Mouse (Mus musculus) MEL (cell line): ENCODE data around the gene Dennd1a. TPM values are rescaled to one million over a fixed set of nuclear protein-coding genes. Genes with fewer than 3 reads are reported as not detected.

Source experiments
- DNase-seq: peaks from one replicate; pipeline ENCODE4 v3.0.0; 2011; ENCODE audit warnings: low read depth, low spot score
- H3K27ac ChIP-seq: 2 replicates; pipeline ENCODE4 v1.5.1; 2012; ENCODE audit warnings: low read depth, mild to moderate bottlenecking, control low read depth, low read length, moderate library complexity; ENCODE audit not compliant: control insufficient read depth
- H3K27me3 ChIP-seq, 2 experiments: fragments of 150-350 bp in 1 of 2; sonication (generic) in 1 of 2; 2 replicates each; pipeline ENCODE4 v1.6.1; 2012; ENCODE audit warnings: low read length in 2 of 2, mild to moderate bottlenecking in 2 of 2, improper control_type of control experiment in 1 of 2, moderate library complexity in 1 of 2; ENCODE audit not compliant: insufficient read depth in 2 of 2, control insufficient read depth in 1 of 2
- H3K36me3 ChIP-seq, 2 experiments: 2 replicates each; pipeline ENCODE4 v1.6.1; 2012 to 2014; ENCODE audit warnings: low read length in 2 of 2, improper control_type of control experiment in 1 of 2, inconsistent platforms in 1 of 2, mild to moderate bottlenecking in 1 of 2; ENCODE audit not compliant: insufficient read depth in 2 of 2, control insufficient read depth in 1 of 2
- H3K4me1 ChIP-seq, 2 experiments: fragments of 150-350 bp in 1 of 2; sonication (generic) in 1 of 2; 2 replicates each; pipeline ENCODE4 v1.6.1; 2012; ENCODE audit warnings: low read length in 2 of 2, improper control_type of control experiment in 1 of 2, mild to moderate bottlenecking in 1 of 2; ENCODE audit not compliant: insufficient read depth in 2 of 2, control insufficient read depth in 1 of 2
- H3K4me3 ChIP-seq, 2 experiments: fragments of 150-350 bp in 1 of 2; sonication (generic) in 1 of 2; 2 replicates each; pipeline ENCODE4 v1.5.1; 2012; ENCODE audit warnings: low read depth in 2 of 2, low read length in 2 of 2, mild to moderate bottlenecking in 2 of 2, moderate library complexity in 2 of 2, control low read depth in 1 of 2, improper control_type of control experiment in 1 of 2; ENCODE audit not compliant: control insufficient read depth in 1 of 2, insufficient read depth in 1 of 2
- H3K79me2 ChIP-seq: 2 replicates; pipeline ENCODE4 v1.6.1; 2012; ENCODE audit warnings: mild to moderate bottlenecking, low read length, moderate library complexity; ENCODE audit not compliant: control insufficient read depth, poor library complexity, insufficient read depth
- H3K9ac ChIP-seq: 2 replicates; pipeline ENCODE4 v1.6.1; 2012; ENCODE audit warnings: low read depth, mild to moderate bottlenecking, control low read depth, low read length, moderate library complexity; ENCODE audit not compliant: control insufficient read depth, poor library complexity, severe bottlenecking
- H3K9me3 ChIP-seq: fragments of 150-350 bp; sonication (generic); replicated peaks from 2 replicates; pipeline ENCODE4 v1.6.1; 2012; ENCODE audit warnings: mild to moderate bottlenecking, low read length, improper control_type of control experiment, moderate library complexity; ENCODE audit not compliant: insufficient read depth
- CHD1 ChIP-seq: IDR thresholded peaks from 2 replicates; pipeline ENCODE4 v1.6.1; 2012; ENCODE audit warnings: low read depth, mild to moderate bottlenecking, inconsistent platforms, low read length, improper control_type of control experiment
- CHD2 ChIP-seq: IDR thresholded peaks from 2 replicates; pipeline ENCODE4 v1.6.1; 2011; ENCODE audit warnings: low read length, improper control_type of control experiment
- CTCF ChIP-seq, 3 experiments: IDR thresholded peaks in 2 of 3; conservative IDR thresholded peaks in 1 of 3; 2 replicates each; pipeline ENCODE4 v1.5.1; 2011 to 2012; ENCODE audit warnings: low read length in 3 of 3, low read depth in 2 of 3, mild to moderate bottlenecking in 2 of 3, improper control_type of control experiment in 1 of 3, inconsistent platforms in 1 of 3, mixed read lengths in 1 of 3, moderate library complexity in 1 of 3; ENCODE audit not compliant: control insufficient read depth in 1 of 3, insufficient read depth in 1 of 3, poor library complexity in 1 of 3, severe bottlenecking in 1 of 3
- E2F4 ChIP-seq: IDR thresholded peaks from 2 replicates; pipeline ENCODE4 v1.6.1; 2011; ENCODE audit warnings: low read depth, low read length, improper control_type of control experiment, borderline replicate concordance
- GABPA ChIP-seq: IDR thresholded peaks from 2 replicates; pipeline ENCODE4 v1.6.1; 2012; ENCODE audit warnings: low read depth, mild to moderate bottlenecking, inconsistent platforms, low read length, improper control_type of control experiment, moderate library complexity
- JUND ChIP-seq: IDR thresholded peaks from 2 replicates; pipeline ENCODE4 v1.6.1; 2011; ENCODE audit warnings: low read depth, mild to moderate bottlenecking, improper control_type of control experiment, low read length
- KAT2A ChIP-seq: conservative IDR thresholded peaks from 2 replicates; pipeline ENCODE4 v1.6.1; 2012; ENCODE audit warnings: low read depth, low read length, improper control_type of control experiment, inconsistent platforms
- MAX ChIP-seq: IDR thresholded peaks from 2 replicates; pipeline ENCODE4 v1.6.1; 2011; ENCODE audit warnings: low read length, improper control_type of control experiment
- MEF2A ChIP-seq: IDR thresholded peaks from 2 replicates; pipeline ENCODE4 v1.6.1; 2014; ENCODE audit warnings: low read depth, mild to moderate bottlenecking, inconsistent platforms, low read length, improper control_type of control experiment; ENCODE audit not compliant: poor library complexity, insufficient replicate concordance, severe bottlenecking; ENCODE audit errors: extremely low read depth
- MYB ChIP-seq: IDR thresholded peaks from 2 replicates; pipeline ENCODE4 v1.6.1; 2011; ENCODE audit warnings: mild to moderate bottlenecking, low read depth, low read length, improper control_type of control experiment
- NELFE ChIP-seq: IDR thresholded peaks from 2 replicates; pipeline ENCODE4 v1.6.1; 2011; ENCODE audit warnings: low read depth, low read length, improper control_type of control experiment
- POLR2AphosphoS2 ChIP-seq: IDR thresholded peaks from 2 replicates; pipeline ENCODE4 v1.6.1; 2011; ENCODE audit warnings: low read length, improper control_type of control experiment
- POLR2AphosphoS5 ChIP-seq: IDR thresholded peaks from 2 replicates; pipeline ENCODE4 v1.6.1; 2012; ENCODE audit warnings: low read depth, borderline replicate concordance, mild to moderate bottlenecking, inconsistent platforms, low read length, moderate library complexity, mixed read lengths
- RAD21 ChIP-seq: IDR thresholded peaks from 2 replicates; pipeline ENCODE4 v1.6.1; 2011; ENCODE audit warnings: mild to moderate bottlenecking, low read depth, low read length, improper control_type of control experiment
- RCOR1 ChIP-seq: IDR thresholded peaks from 2 replicates; pipeline ENCODE4 v1.6.1; 2012; ENCODE audit warnings: low read depth, mild to moderate bottlenecking, inconsistent platforms, low read length, improper control_type of control experiment
- SIN3A ChIP-seq: IDR thresholded peaks from 2 replicates; pipeline ENCODE4 v1.6.1; 2012; ENCODE audit warnings: low read length, improper control_type of control experiment, inconsistent platforms
- USF2 ChIP-seq, 2 experiments: IDR thresholded peaks; 2 replicates each; pipeline ENCODE4 v1.6.1; 2011 to 2012; ENCODE audit warnings: improper control_type of control experiment in 2 of 2, low read length in 2 of 2, borderline replicate concordance in 1 of 2, inconsistent platforms in 1 of 2, low read depth in 1 of 2, mild to moderate bottlenecking in 1 of 2; ENCODE audit not compliant: insufficient read depth in 1 of 2
- ZKSCAN1 ChIP-seq: IDR thresholded peaks from 2 replicates; pipeline ENCODE4 v1.6.1; 2012; ENCODE audit warnings: low read depth, mild to moderate bottlenecking, inconsistent platforms, low read length, improper control_type of control experiment, moderate library complexity
- ZNF384 ChIP-seq: IDR thresholded peaks from 2 replicates; pipeline ENCODE4 v1.6.1; 2012; ENCODE audit warnings: low read depth, mild to moderate bottlenecking, inconsistent platforms, low read length, improper control_type of control experiment
- polyA plus RNA-seq, 2 experiments: library from polyadenylated mRNA; stranded (reverse) in 1 of 2; unstranded in 1 of 2; fragments of >175 nt in 1 of 2; fragments of >200 nt in 1 of 2; gene quantifications; 2 replicates each; pipeline versions ENCODE4 v1.2.1 to v1.2.4; 2012; ENCODE audit warnings: low replicate concordance in 2 of 2, low read depth in 1 of 2; ENCODE audit not compliant: insufficient read length in 2 of 2, insufficient read depth in 1 of 2, missing spikeins in 1 of 2
- total RNA-seq: library from RNA; depleted of rRNA; stranded (reverse); fragments of 300-350 nt; gene quantifications from 2 replicates; pipeline ENCODE4 v1.2.3, GENCODE M21; 2012

The Dennd1a gene
- total and polyA plus RNA-seq, 3 experiments = 5.0 to 21.8 TPM; not detected in 1

DNA sequence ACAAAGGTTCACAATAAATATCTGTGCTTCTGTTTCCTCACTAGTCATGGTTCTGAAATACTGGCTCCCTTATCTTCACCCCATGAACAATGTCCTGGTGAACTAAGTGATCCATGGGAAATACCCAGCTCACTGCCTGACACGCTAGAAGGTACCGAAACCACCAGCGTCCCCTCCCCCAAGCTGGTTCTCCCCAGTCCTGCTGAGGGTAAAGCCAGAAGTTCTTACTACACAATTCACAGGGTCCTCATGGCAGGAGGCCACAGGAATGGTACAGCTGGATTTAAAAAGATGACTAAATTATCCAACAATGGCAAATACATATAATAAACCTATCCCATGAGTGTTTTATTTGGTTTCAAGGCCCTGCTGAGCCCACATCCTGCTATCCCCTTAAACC, 378.9 kb downstream of the Dennd1a start:
- Histone ChIP-seq H3K9ac (no peak overlapping the region), H3K27me3 (no peaks in the 10 kb centered on the region), H3K79me2 (no peaks in the 10 kb centered on the region), H3K27ac (no peak overlapping the region)
- no peak for TF ChIP-seq USF2 (IDR thresholded peaks at IDR 0.05; ENCODE audit: borderline replicate concordance in 1 of 2, insufficient read depth in 1 of 2, low read depth in 1 of 2, low read length in 2 of 2)
- TF ChIP-seq E2F4 = no peak
- TF ChIP-seq MAX = no peak
- TF ChIP-seq NELFE = no peak
- TF ChIP-seq CHD1 = no peak
- TF ChIP-seq CHD2 = no peak
- TF ChIP-seq POLR2AphosphoS5 = no peak
- TF ChIP-seq ZKSCAN1 = no peak
- TF ChIP-seq ZNF384 = no peak
- TF ChIP-seq MYB = no peak
- no peak for TF ChIP-seq CTCF (IDR thresholded peaks at IDR 0.05 in 2 of 3, conservative IDR thresholded peaks at IDR 0.05 in 1 of 3; ENCODE audit: control insufficient read depth in 1 of 3, insufficient read depth in 1 of 3, low read depth in 2 of 3, low read length in 3 of 3, poor library complexity in 1 of 3, severe bottlenecking in 1 of 3)
- TF ChIP-seq GABPA = no peak
- no peak for TF ChIP-seq SIN3A
- TF ChIP-seq JUND = no peak
- TF ChIP-seq, all 39 proteins: peak for 0
- no peak overlapping the region for H3K4me3 ChIP-seq
- no peaks in the 10 kb centered on the region for H3K9me3 ChIP-seq
- no peak for DNase-seq
- no peaks in the 10 kb centered on the region for H3K36me3 ChIP-seq
- H3K4me1 ChIP-seq = no peaks in the 10 kb centered on the region

DNA sequence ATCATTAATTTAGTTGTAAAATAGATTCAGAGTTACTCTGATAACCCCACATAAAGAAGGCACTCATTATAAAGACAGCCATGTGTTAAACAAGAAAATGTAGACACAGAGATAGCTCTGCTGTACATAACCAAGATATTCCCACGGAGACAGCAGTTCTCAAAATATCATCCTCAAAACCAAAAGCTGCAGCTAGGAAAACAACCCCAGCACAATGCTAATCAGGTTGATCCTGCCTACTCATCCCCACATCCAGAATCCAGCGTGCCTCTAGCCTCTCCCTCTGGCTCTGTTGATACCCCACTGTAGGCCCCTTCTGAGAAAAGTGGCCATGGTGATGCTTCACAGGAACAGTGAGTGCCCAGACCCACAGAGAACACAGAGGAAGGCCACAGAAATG, 380.9 kb downstream of the Dennd1a start:
- Histone ChIP-seq H3K4me1 (no peaks in the 10 kb centered on the region), H3K79me2 (no peaks in the 10 kb centered on the region), H3K27me3 (no peaks in the 10 kb centered on the region), H3K36me3 (no peaks in the 10 kb centered on the region), H3K9ac (no peak overlapping the region)
- DNase-seq = no peak
- TF ChIP-seq RCOR1 = no peak
- TF ChIP-seq SIN3A = no peak
- TF ChIP-seq POLR2AphosphoS2 = no peak
- TF ChIP-seq KAT2A = no peak
- no peak for TF ChIP-seq MEF2A
- no peak for TF ChIP-seq RAD21
- no peak for TF ChIP-seq E2F4
- no peak for TF ChIP-seq JUND
- no peak for TF ChIP-seq GABPA
- no peak for TF ChIP-seq ZNF384
- TF ChIP-seq, all 39 proteins: peak for 0
- H3K9me3 ChIP-seq = no peaks in the 10 kb centered on the region
- H3K27ac ChIP-seq = no peak overlapping the region
- H3K4me3 ChIP-seq = no peak overlapping the region
